Mouse (Mus musculus) spleen, adult 2 months (tissue): ENCODE results near the gene Fndc3b.

Experiments used
- CTCF ChIP-seq: fragments of 200-500 bp; IDR thresholded peaks from 2 replicates; pipeline ENCODE4 v1.5.1; 2011; ENCODE audit warnings: mild to moderate bottlenecking, inconsistent platforms; ENCODE audit not compliant: insufficient read depth, insufficient read length, insufficient replicate concordance; ENCODE audit errors: extremely low read depth
- POLR2A ChIP-seq: fragments of 200-500 bp; IDR thresholded peaks from 2 replicates; pipeline ENCODE4 v1.6.1; 2011; ENCODE audit warnings: low read depth, low read length, inconsistent platforms

- TF ChIP-seq CTCF: no peak
- TF ChIP-seq POLR2A: no peak
Observed at GRCm38 (mm10) chr3:27573458-27573857, 137.6 kb downstream of the Fndc3b start.
